Mouse (Mus musculus): ENCODE results near the gene Ppfia3.

- TF ChIP-seq CTCF (IDR thresholded peaks at IDR 0.05; ENCODE audit: control insufficient read depth, insufficient read depth, low read length) (no peak), POLR2A (IDR thresholded peaks at IDR 0.05; ENCODE audit: borderline replicate concordance, control insufficient read depth, low read depth, low read length) (no peak)
Measured at GRCm38 (mm10) chr7:45408351-45408750, 41.5 kb upstream of the Ppfia3 start.

Measured in bone marrow, adult 2 months (tissue).